Mouse (Mus musculus) spleen, postnatal 14 days (tissue): ENCODE measurements around the gene Itk.

Experiments used
- DNase-seq, 2 experiments: peaks; one replicate each; pipeline ENCODE4 v3.0.0; 2021 to 2022; ENCODE audit warnings: low spot score in 2 of 2

The Itk gene

DNA sequence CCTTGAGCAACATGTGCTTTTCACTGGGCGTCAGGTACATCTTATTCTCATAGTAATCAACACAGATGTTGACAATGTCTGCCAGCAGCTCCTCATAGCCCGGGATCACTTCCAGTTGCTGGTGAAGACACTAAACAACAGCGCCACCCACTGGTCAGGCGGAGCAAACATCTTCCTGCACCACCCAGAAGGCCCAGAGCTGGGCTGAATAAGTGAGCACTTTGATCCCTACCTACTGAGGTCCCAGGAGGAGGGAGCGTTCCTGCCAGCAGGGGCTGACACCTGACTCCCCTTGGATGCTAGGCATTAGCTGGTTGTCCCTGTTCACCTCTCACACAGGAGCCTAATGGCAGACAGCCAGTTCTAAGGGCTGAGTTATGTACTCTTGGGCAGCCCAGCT, 112.5 kb downstream of the Itk start:
- DNase-seq: peak in 1 of 2 experiments; percentile 47

- DNase-seq: no peak
These were observed 113.1 kb downstream of the Itk start for GRCm38 (mm10) chr11:46276168-46276567.

GRCm38 (mm10) chr11:46275302-46275701, 114.0 kb downstream of the Itk start:
- DNase-seq: peak; percentile 65 to 73
